Comparison of ENCODE assay signal across 18 mouse cellular contexts in genomic region chr3:100533429-100533828, GRCm38 (mm10). TPM values are rescaled to one million over a fixed set of nuclear protein-coding genes. Genes with fewer than 3 reads are reported as not detected.
DNase-seq lines count a peak whose midpoint lies in the region; ATAC-seq and TF ChIP-seq lines count a peak whose summit lies in the region.
"Had no signal": no experiment of that assay in that cellular context is flagged by ENCODE, and none has a peak within 500 bp of the region (broad histone marks: within the 10 kb centered on the region; RNA-seq: fewer than 3 reads in every experiment).

No protein-coding gene starts in this region.

- no peak for TF ChIP-seq POLR2A in thymus, adult 2 months (IDR thresholded peaks at IDR 0.05; ENCODE audit: control insufficient read depth, extremely low read depth, insufficient read depth, low read length, poor library complexity)

- TF ChIP-seq EP300 in liver, embryonic 14.5 days (IDR thresholded peaks at IDR 0.05; ENCODE audit: low read depth), result peak; percentile 59

- H3K9me3 ChIP-seq in liver, embryonic 14.5 days (ENCODE audit: control insufficient read depth, low read length), result no peaks in the 10 kb centered on the region
- H3K9me3 ChIP-seq: embryonic facial prominence, embryonic 10.5 days; intestine, embryonic 15.5 days; limb, embryonic 12.5 days; lung, embryonic 15.5 days; midbrain, embryonic 15.5 days had no signal

- H3K4me3 ChIP-seq in thymus, adult 2 months (ENCODE audit: control insufficient read depth, insufficient read depth, low read length), result no peak overlapping the region
- no peak overlapping the region for H3K4me3 ChIP-seq in liver, embryonic 14.5 days (ENCODE audit: insufficient read depth in 1 of 2, low read depth in 2 of 2, low read length in 2 of 2)
- H3K4me3 ChIP-seq: embryonic facial prominence, embryonic 10.5 days; erythroblast, embryonic 14.5 days; intestine, embryonic 15.5 days; limb, embryonic 12.5 days; lung, embryonic 15.5 days; midbrain, embryonic 15.5 days had no signal

- peak overlapping the region; percentile 25 for H3K4me2 ChIP-seq in liver, embryonic 14.5 days (ENCODE audit: low read depth)
- H3K4me2 ChIP-seq: intestine, embryonic 15.5 days; limb, embryonic 12.5 days; lung, embryonic 15.5 days; midbrain, embryonic 15.5 days had no signal

- no peak for TF ChIP-seq CTCF in thymus, adult 2 months (IDR thresholded peaks at IDR 0.05; ENCODE audit: borderline replicate concordance, control insufficient read depth, extremely low read depth, insufficient read depth, low read length, poor library complexity)
- TF ChIP-seq CTCF in liver, embryonic 14.5 days (IDR thresholded peaks at IDR 0.05; ENCODE audit: low read depth), result peak; percentile 34

- no peaks in the 10 kb centered on the region for H3K27me3 ChIP-seq in thymus, adult 2 months (ENCODE audit: control insufficient read depth, insufficient read depth, low read length)
- H3K27me3 ChIP-seq in liver, embryonic 14.5 days (ENCODE audit: control insufficient read depth, insufficient read depth, low read length), result no peaks in the 10 kb centered on the region; the same call in 1 of the 2 replicates
- H3K27me3 ChIP-seq: intestine, embryonic 15.5 days; limb, embryonic 12.5 days; lung, embryonic 15.5 days; midbrain, embryonic 15.5 days had no signal

- intact Hi-C loops in heart, postnatal 10 days (cut with DNase I), result no loop called here

- H3K36me3 ChIP-seq in thymus, adult 2 months (ENCODE audit: control insufficient read depth, insufficient read depth, low read length), result no peaks in the 10 kb centered on the region
- no peaks in the 10 kb centered on the region for H3K36me3 ChIP-seq in liver, embryonic 14.5 days (replicated peaks; ENCODE audit: control insufficient read depth, insufficient read depth, low read depth)
- H3K36me3 ChIP-seq: embryonic facial prominence, embryonic 10.5 days; intestine, embryonic 15.5 days; limb, embryonic 12.5 days; lung, embryonic 15.5 days; midbrain, embryonic 15.5 days had no signal

- no peak overlapping the region for H3K27ac ChIP-seq in thymus, adult 2 months (ENCODE audit: control insufficient read depth, insufficient read depth, low read length)
- peak overlapping the region; percentile 19; the same call in 1 of the 2 replicates for H3K27ac ChIP-seq in liver, embryonic 14.5 days
- H3K27ac ChIP-seq: embryonic facial prominence, embryonic 10.5 days; intestine, embryonic 15.5 days; limb, embryonic 12.5 days; lung, embryonic 15.5 days; midbrain, embryonic 15.5 days had no signal

- H3K4me1 ChIP-seq in thymus, adult 2 months (replicated peaks; ENCODE audit: control insufficient read depth, insufficient read depth, low read length), result peaks cover 4% of the 10 kb centered on the region; the same call in 1 of the 2 replicates
- peaks cover 16 to 20% of the 10 kb centered on the region in 2 experiments for H3K4me1 ChIP-seq in liver, embryonic 14.5 days (replicated peaks; ENCODE audit: control insufficient read depth in 2 of 2, insufficient read depth in 2 of 2, low read length in 1 of 2)
- H3K4me1 ChIP-seq: limb, embryonic 12.5 days; lung, embryonic 15.5 days; midbrain, embryonic 15.5 days had no signal

- DNase-seq in thymus, postnatal 14 days, result peak; percentile 19
- no peak for DNase-seq in thymus, adult 2 months
- peak; percentile 41 to 62 (median 48) for DNase-seq in liver, embryonic 14.5 days (ENCODE audit: low read depth in 3 of 3, low spot score in 3 of 3)
- DNase-seq in ovary, postnatal 14 days (ENCODE audit: low spot score), result no peak
- DNase-seq in adrenal gland, adult (ENCODE audit: inconsistent age in 2 of 2, low spot score in 1 of 2), result no peak
- DNase-seq in heart, postnatal 10 days, result no peak
- DNase-seq: adrenal gland, adult 2 months; cerebellum, adult 11 months; forebrain, postnatal 0 days; kidney, postnatal 14 days; right cerebral cortex, postnatal 14 days had no signal

- H3K9ac ChIP-seq in liver, embryonic 14.5 days (replicated peaks), result peak overlapping the region; percentile 20; the same call in 1 of the 2 replicates
- H3K9ac ChIP-seq: forebrain, postnatal 0 days; intestine, embryonic 15.5 days; limb, embryonic 12.5 days; lung, embryonic 15.5 days; midbrain, embryonic 15.5 days had no signal

- peak; percentile 57; the same call in 1 of the 2 replicates for ATAC-seq in erythroblast, adult 5-6 weeks (replicated peaks; ENCODE audit: low FRiP score, poor library complexity, severe bottlenecking)
- peak; percentile 94 for ATAC-seq in liver, embryonic 14.5 days (ENCODE audit: insufficient read depth)
- ATAC-seq: forebrain, postnatal 0 days; intestine, embryonic 15.5 days; midbrain, embryonic 15.5 days had no signal

RNA-seq across cellular contexts. Expression of gene Tent5c, which starts 44.3 kb away (rescaled TPM):
- 5.3 and 5.7 TPM in 2 replicates for polyA plus RNA-seq in thymus, adult 2 months (2012; rRNA removed)
- 608 and 670 TPM in 2 replicates for total RNA-seq in erythroblast, adult 5-6 weeks (2015; ENCODE audit: low replicate concordance)
- total RNA-seq in erythroblast, adult 5-6 weeks (2017; ENCODE audit: low replicate concordance), result 1,090 and 1,183 TPM in 2 replicates
- polyA plus RNA-seq in liver, embryonic 14.5 days (2012; rRNA removed), result 43.2 and 44.1 TPM in 2 replicates
- 73.8 and 75.0 TPM in 2 replicates for polyA plus RNA-seq in liver, embryonic 14.5 days (2014; fragmentation: Nextera tagmentation; extraction: Ambion mirVana)
- 10 to 100 TPM; 20.8 to 44.2 TPM for total RNA-seq in heart, postnatal 10 days (2021)

Comparison
In these comparisons a context has a peak if more than half of its experiments do, and no peak if none do; other contexts are left out.
1. DNase-seq: peak in thymus, postnatal 14 days (single experiment) and liver, embryonic 14.5 days (3 of 3); none in thymus, adult 2 months (single experiment), ovary, postnatal 14 days (single experiment), adrenal gland, adult (0 of 2) and heart, postnatal 10 days (0 of 2).
2. RNA of gene Tent5c, which starts 44.3 kb away (total RNA-seq): 608 to 1,183 TPM in erythroblast, adult 5-6 weeks; 20.8 to 44.2 TPM in heart, postnatal 10 days; every median in the first group is over 10 times any median in the second.